Mouse (Mus musculus) forebrain, embryonic 14.5 days (tissue): ENCODE data around the gene Atp1b4. TPM values are rescaled to one million over a fixed set of nuclear protein-coding genes. Genes with fewer than 3 reads are reported as not detected.
"Not testable (repeated sequence)": the region's sequence is repeated elsewhere in the genome, so short reads cannot be mapped to it uniquely, and the experiment has no call there.

Experiments
- ATAC-seq: fragments of 200-750 bp; cut with Nextera tagmentation; 2 replicates; pipeline ENCODE4 v1.8.0; 2017; ENCODE audit warnings: mild to moderate bottlenecking, moderate library complexity
- DNase-seq: peaks from one replicate; pipeline ENCODE4 v3.0.0-alpha.2; 2015; ENCODE audit warnings: low spot score
- H3K27ac ChIP-seq: fragments of 300-500 bp; sonication (generic); 2 replicates; pipeline ENCODE4 v1.5.1; 2014; ENCODE audit warnings: low read depth, mild to moderate bottlenecking, control low read depth, low read length, moderate library complexity
- H3K27me3 ChIP-seq: fragments of 300-500 bp; sonication (generic); replicated peaks from 2 replicates; pipeline ENCODE4 v1.6.1; 2014; ENCODE audit warnings: low read length, control low read depth, mixed read lengths; ENCODE audit not compliant: control insufficient read depth, insufficient read depth
- H3K36me3 ChIP-seq: fragments of 300-500 bp; sonication (generic); 2 replicates; pipeline ENCODE4 v1.6.1; 2014; ENCODE audit warnings: low read length, control low read depth; ENCODE audit not compliant: control insufficient read depth, insufficient read depth
- H3K4me1 ChIP-seq: fragments of 300-500 bp; sonication (generic); 2 replicates; pipeline ENCODE4 v1.6.1; 2014; ENCODE audit warnings: antibody characterized with exemption, low read length, control low read depth; ENCODE audit not compliant: control insufficient read depth, insufficient read depth
- H3K4me2 ChIP-seq: fragments of 300-500 bp; sonication (generic); 2 replicates; pipeline ENCODE4 v1.6.1; 2014; ENCODE audit warnings: mild to moderate bottlenecking, control low read depth, low read length
- H3K4me3 ChIP-seq: fragments of 300-500 bp; sonication (generic); 2 replicates; pipeline ENCODE4 v1.5.1; 2014; ENCODE audit warnings: low read depth, low read length, control low read depth
- H3K9ac ChIP-seq: fragments of 300-500 bp; sonication (generic); 2 replicates; pipeline ENCODE4 v1.6.1; 2014; ENCODE audit warnings: mild to moderate bottlenecking, low read length, control low read depth, moderate library complexity
- H3K9me3 ChIP-seq: fragments of 300-500 bp; sonication (generic); replicated peaks from 2 replicates; pipeline ENCODE4 v1.6.1; 2016; ENCODE audit warnings: low read length, control low read depth, mixed read lengths; ENCODE audit not compliant: control insufficient read depth
- WGBS: fragments of 180-500 bp; shearing (Covaris S2); extraction: QIAGEN DNeasy Blood & Tissue Kit; methylation state at CpG from one replicate; pipeline ENCODE4 v1.1.7; 2014; 5-methylcytosine and 5-hydroxymethylcytosine counted together
- polyA plus RNA-seq: library from polyadenylated mRNA; unstranded; fragments of >200 nt; fragmentation: Nextera tagmentation; extraction: Ambion mirVana; gene quantifications from 2 replicates; pipeline ENCODE4 v1.2.1, GENCODE M21; 2014

Atp1b4 gene
- polyA plus RNA-seq, 1 experiment from 2014 or later: not detected

DNA sequence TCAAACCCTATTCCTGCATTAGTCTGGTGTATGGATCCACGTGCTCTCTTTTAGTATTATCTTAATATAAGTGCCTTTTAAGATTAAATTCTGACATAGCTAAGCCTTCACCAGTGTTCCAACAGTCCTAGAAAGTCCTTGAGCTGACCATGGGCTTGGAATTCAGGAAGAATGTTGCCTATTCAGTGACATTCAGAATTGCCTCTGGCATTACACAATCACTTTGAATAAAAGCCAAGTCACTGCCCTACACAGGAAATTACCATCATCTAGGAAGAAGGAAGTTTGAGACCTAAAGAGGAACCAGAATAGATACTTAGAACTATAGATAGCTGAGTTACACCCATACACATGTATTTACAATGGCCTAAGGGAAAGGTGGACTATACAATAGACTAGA lies 48.6 kb downstream of the Atp1b4 start:
- H3K4me1 ChIP-seq, H3K4me3 ChIP-seq, H3K36me3 ChIP-seq, H3K9me3 ChIP-seq, H3K27me3 ChIP-seq, H3K4me2 ChIP-seq, DNase-seq, H3K27ac ChIP-seq, H3K9ac ChIP-seq, ATAC-seq: not testable (repeated sequence)
- WGBS: 56% methylated on average over 1 of the region's 1 CpGs

DNA sequence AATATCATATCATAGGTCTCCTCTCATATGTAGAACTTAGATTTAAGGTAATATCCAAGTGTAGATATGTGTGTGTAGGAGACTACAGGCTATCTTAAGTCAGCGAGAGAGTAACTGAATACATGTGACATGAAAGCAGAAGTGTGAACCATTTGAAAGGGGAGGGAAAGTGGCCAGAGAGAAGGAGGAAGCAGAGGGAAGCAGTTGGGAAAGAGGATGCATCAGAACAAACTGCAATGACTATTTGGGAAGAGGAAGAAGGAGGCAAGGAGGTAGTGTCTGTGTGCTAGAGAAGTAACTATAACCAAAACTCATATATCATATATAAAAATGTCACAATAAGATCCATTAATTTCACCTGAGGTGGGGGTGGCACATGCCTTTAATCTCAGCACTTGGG lies 57.2 kb downstream of the Atp1b4 start:
- H3K4me1 ChIP-seq, ATAC-seq, H3K4me3 ChIP-seq: not testable (repeated sequence)

More for the DNA sequence above, 57.2 kb downstream of the Atp1b4 start:
- DNase-seq, H3K9ac ChIP-seq, H3K27me3 ChIP-seq, H3K27ac ChIP-seq, H3K36me3 ChIP-seq, H3K9me3 ChIP-seq, H3K4me2 ChIP-seq: not testable (repeated sequence)
- WGBS: 78% methylated on average over 1 of the region's 1 CpGs

Other genes with a start within 250 kb of the Atp1b4 start
- not detected in 2 replicates for gene Rhox10, start 249.7 kb upstream of the Atp1b4 start, polyA plus RNA-seq
- not detected in 2 replicates for gene Rhox11, start 231.0 kb upstream of the Atp1b4 start, polyA plus RNA-seq
- not detected in 2 replicates for gene Rhox12, start 205.3 kb upstream of the Atp1b4 start, polyA plus RNA-seq
- gene Rhox13, start 195.0 kb upstream of the Atp1b4 start, polyA plus RNA-seq: not detected in 2 replicates
- 9.5 and 10.5 TPM in 2 replicates for gene Zbtb33, start 126.4 kb upstream of the Atp1b4 start, polyA plus RNA-seq
- gene Tmem255a, start 63.7 kb upstream of the Atp1b4 start, polyA plus RNA-seq: 13.9 and 15.8 TPM in 2 replicates
- gene Lamp2, start 140.3 kb downstream of the Atp1b4 start, polyA plus RNA-seq: 65.7 and 68.6 TPM in 2 replicates